ENCODE assay signal across 10 mouse cellular contexts in the genomic region with DNA sequence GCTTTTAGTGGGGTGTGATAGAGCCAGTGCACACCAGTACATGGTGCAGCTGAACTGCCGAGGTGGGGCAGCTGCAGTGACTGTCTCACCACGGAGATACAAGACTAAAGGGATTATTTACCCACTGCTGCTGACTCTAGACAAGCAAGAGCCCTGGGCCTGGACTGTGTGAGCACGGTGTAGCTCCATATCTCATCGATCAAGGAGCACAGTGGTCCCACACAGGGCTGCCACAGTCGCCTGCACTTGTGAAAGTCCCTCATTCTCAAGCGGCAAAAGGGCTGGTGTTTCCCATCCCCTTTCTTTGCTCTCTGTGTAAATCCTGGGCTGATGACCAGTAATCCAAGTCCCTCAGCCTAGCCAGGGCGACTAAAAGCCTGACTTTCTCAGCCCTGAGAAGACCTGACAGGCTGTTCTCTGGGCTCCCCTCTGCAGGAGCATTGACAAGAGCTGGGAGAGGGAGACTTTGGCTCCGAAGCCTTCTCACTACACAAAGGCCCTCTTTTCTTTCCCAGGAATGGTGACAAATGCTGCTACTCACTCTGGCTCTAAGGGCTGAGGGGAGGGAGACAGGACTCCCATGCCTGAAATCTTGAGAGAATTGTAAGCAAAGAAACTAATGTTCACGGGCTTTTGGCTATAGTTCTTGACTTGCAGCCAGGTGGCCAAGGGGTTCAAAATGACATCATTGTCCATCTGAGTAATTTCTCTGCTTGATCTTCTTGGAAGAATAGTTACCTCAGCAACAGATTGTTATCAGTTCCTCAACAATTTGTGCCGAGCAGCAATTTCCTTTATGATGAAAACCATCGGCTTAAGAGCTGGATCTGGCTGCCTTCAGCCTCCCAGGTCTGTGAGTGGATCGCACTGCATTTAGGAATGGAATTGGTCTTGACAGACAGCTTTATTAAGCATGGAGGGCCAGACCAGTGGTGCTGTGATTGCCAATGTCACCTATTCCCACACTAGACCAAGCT.
DNase-seq lines count a peak whose midpoint lies in the region; ATAC-seq lines count a peak whose summit lies in the region.
"Had no signal": no experiment of that assay in that cellular context is flagged by ENCODE, and none has a peak within 500 bp of the region (broad histone marks: within the 10 kb centered on the region; RNA-seq: fewer than 3 reads in every experiment).

No protein-coding gene starts in this region.

- DNase-seq in hindbrain, embryonic 11.5 days (ENCODE audit: low spot score) = no peak
- DNase-seq in embryonic facial prominence, embryonic 10.5 days (ENCODE audit: low spot score) = peak; percentile 13
- DNase-seq in lung, postnatal 14 days = peak; percentile 22
- no peak for DNase-seq in kidney, adult 9 months
- no peak for DNase-seq in spleen, adult 12 weeks (ENCODE audit: low spot score)
- DNase-seq in embryo, embryonic 10 days (ENCODE audit: low spot score) = no peak

- H3K27me3 ChIP-seq in hindbrain, embryonic 15.5 days = no peaks in the 10 kb centered on the region
- no peaks in the 10 kb centered on the region for H3K27me3 ChIP-seq in hindbrain, embryonic 11.5 days (ENCODE audit: control insufficient read depth, insufficient read depth, low read length)
- no peaks in the 10 kb centered on the region for H3K27me3 ChIP-seq in embryonic facial prominence, embryonic 10.5 days (replicated peaks; ENCODE audit: low read depth, poor library complexity, severe bottlenecking)
- H3K27me3 ChIP-seq in heart, embryonic 12.5 days (replicated peaks) = no peaks in the 10 kb centered on the region

- ATAC-seq in hindbrain, embryonic 15.5 days (ENCODE audit: low FRiP score, low read depth) = peak; percentile 96
- no peak for ATAC-seq in hindbrain, embryonic 11.5 days (ENCODE audit: low FRiP score)
- ATAC-seq in heart, embryonic 12.5 days (ENCODE audit: insufficient number of reproducible peaks, low FRiP score) = peak; percentile 39; the same call in 1 of the 2 replicates

- no peaks in the 10 kb centered on the region for H3K36me3 ChIP-seq in hindbrain, embryonic 15.5 days
- no peaks in the 10 kb centered on the region for H3K36me3 ChIP-seq in hindbrain, embryonic 11.5 days (ENCODE audit: control insufficient read depth, insufficient read depth, low read length)
- no peaks in the 10 kb centered on the region for H3K36me3 ChIP-seq in embryonic facial prominence, embryonic 10.5 days (replicated peaks)
- H3K36me3 ChIP-seq in heart, embryonic 12.5 days = no peaks in the 10 kb centered on the region
- H3K36me3 ChIP-seq: G1E had no signal

- H3K27ac ChIP-seq in hindbrain, embryonic 15.5 days (replicated peaks) = peak overlapping the region; percentile 57
- no peak overlapping the region for H3K27ac ChIP-seq in hindbrain, embryonic 11.5 days (ENCODE audit: low read depth, low read length)
- no peak overlapping the region for H3K27ac ChIP-seq in embryonic facial prominence, embryonic 10.5 days (replicated peaks)
- no peak overlapping the region for H3K27ac ChIP-seq in heart, embryonic 12.5 days (ENCODE audit: poor library complexity, severe bottlenecking)

- H3K4me2 ChIP-seq in hindbrain, embryonic 15.5 days = no peak overlapping the region
- H3K4me2 ChIP-seq in hindbrain, embryonic 11.5 days (replicated peaks; ENCODE audit: low read depth, low read length) = no peak overlapping the region
- no peak overlapping the region for H3K4me2 ChIP-seq in heart, embryonic 12.5 days

- no peak overlapping the region for H3K9ac ChIP-seq in hindbrain, embryonic 15.5 days
- H3K9ac ChIP-seq in hindbrain, embryonic 11.5 days (ENCODE audit: low read depth, low read length) = no peak overlapping the region
- H3K9ac ChIP-seq in heart, embryonic 12.5 days = no peak overlapping the region

- no peaks in the 10 kb centered on the region for H3K9me3 ChIP-seq in hindbrain, embryonic 15.5 days
- no peaks in the 10 kb centered on the region for H3K9me3 ChIP-seq in hindbrain, embryonic 11.5 days (ENCODE audit: control insufficient read depth, low read length)
- no peaks in the 10 kb centered on the region for H3K9me3 ChIP-seq in embryonic facial prominence, embryonic 10.5 days
- H3K9me3 ChIP-seq in heart, embryonic 12.5 days (replicated peaks) = no peaks in the 10 kb centered on the region
- H3K9me3 ChIP-seq: G1E; megakaryocyte, embryonic 14.5 days had no signal

- H3K4me3 ChIP-seq in hindbrain, embryonic 15.5 days = no peak overlapping the region
- H3K4me3 ChIP-seq in hindbrain, embryonic 11.5 days (ENCODE audit: low read depth, low read length) = no peak overlapping the region
- H3K4me3 ChIP-seq in embryonic facial prominence, embryonic 10.5 days = no peak overlapping the region
- H3K4me3 ChIP-seq in heart, embryonic 12.5 days = no peak overlapping the region
- H3K4me3 ChIP-seq: megakaryocyte, embryonic 14.5 days had no signal

- no peaks in the 10 kb centered on the region; the same call in 1 of the 2 replicates for H3K4me1 ChIP-seq in hindbrain, embryonic 15.5 days (replicated peaks)
- H3K4me1 ChIP-seq in hindbrain, embryonic 11.5 days (replicated peaks; ENCODE audit: control insufficient read depth, insufficient read depth, low read length) = no peaks in the 10 kb centered on the region
- H3K4me1 ChIP-seq in embryonic facial prominence, embryonic 10.5 days = peaks cover 4% of the 10 kb centered on the region; the same call in 1 of the 2 replicates
- H3K4me1 ChIP-seq in heart, embryonic 12.5 days (replicated peaks) = no peaks in the 10 kb centered on the region
- H3K4me1 ChIP-seq: megakaryocyte, embryonic 14.5 days had no signal

- 60% methylated on average over 12 of the region's 12 CpGs for WGBS in hindbrain, embryonic 15.5 days
- 73% methylated on average over 12 of the region's 12 CpGs for WGBS in hindbrain, embryonic 11.5 days
- 59% methylated on average over 12 of the region's 12 CpGs for WGBS in embryonic facial prominence, embryonic 10.5 days
- 53% methylated on average over 12 of the region's 12 CpGs for WGBS in heart, embryonic 12.5 days

Comparison
In these comparisons a context has a peak if more than half of its experiments do, and no peak if none do; other contexts are left out.
1. DNase-seq: peak in embryonic facial prominence, embryonic 10.5 days (single experiment) and lung, postnatal 14 days (single experiment); none in hindbrain, embryonic 11.5 days (single experiment), kidney, adult 9 months (single experiment), spleen, adult 12 weeks (single experiment) and embryo, embryonic 10 days (single experiment).